Mouse (Mus musculus): Measurements from ENCODE around the gene Nrp1.

Gene Nrp1
- long read RNA-seq, experiment 1, transcript Nrp1-201 (17 exons, 3,597 nt) = major isoform, 9 of 31 reads
- long read RNA-seq, experiment 1, partial matches to known transcripts = 17 of 31 reads
- long read RNA-seq, experiment 1, other reads (novel, unspliced or antisense) = 5 of 31 reads
- long read RNA-seq, experiment 2, transcript Nrp1-201 (17 exons, 3,597 nt) = major isoform, 10 of 35 reads
- long read RNA-seq, experiment 2, partial matches to known transcripts = 19 of 35 reads
- long read RNA-seq, experiment 2, other reads (novel, unspliced or antisense) = 6 of 35 reads

DNA sequence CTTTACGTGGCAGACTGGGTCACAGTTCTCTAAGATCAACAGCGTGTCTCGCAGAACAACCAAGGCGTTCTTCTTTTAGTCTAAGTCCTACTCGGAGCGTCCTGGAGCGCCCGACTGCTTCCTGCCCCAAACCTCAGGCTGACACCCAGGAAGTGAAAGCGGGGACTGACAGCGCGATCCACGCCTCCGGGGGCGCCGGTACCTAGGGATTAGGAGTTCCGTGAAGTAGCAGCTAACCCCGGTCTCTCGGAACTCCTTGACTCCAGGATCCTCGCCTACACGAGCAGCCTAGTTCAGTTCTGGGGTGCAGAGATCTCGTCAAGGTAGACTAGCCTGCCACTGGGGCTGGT, at the start of gene Nrp1:
Nrp1 (plus strand) TSS at position 199 of the 350 bp plus-strand sequence.
- intact Hi-C loops (cut with DNase I) = loop anchor here (2.0 to 10.0 kb wide), 4 partner anchors 91 to 604 kb away; no protein-coding TSS in a partner anchor

DNA sequence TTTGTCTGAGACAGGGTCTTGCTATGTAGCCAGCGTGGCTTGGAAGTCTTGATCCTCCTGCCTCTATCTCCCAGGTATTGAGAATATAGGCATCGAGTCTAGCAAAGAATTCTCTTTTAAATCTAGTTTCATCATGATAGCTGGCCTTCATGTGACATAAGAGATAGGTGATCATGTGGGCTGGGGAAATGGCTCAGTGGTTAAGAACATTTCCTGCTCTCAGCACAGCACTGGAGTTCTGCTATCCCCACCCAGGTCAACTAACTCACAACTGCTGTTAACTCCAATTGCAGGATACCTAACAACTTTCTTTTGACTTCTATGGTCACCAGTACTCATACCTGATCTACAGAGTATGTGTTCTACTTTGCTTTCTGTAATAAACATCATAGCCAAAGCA, 37.6 kb upstream of the Nrp1 start:
- intact Hi-C loops (cut with DNase I) = no loop called here

DNA sequence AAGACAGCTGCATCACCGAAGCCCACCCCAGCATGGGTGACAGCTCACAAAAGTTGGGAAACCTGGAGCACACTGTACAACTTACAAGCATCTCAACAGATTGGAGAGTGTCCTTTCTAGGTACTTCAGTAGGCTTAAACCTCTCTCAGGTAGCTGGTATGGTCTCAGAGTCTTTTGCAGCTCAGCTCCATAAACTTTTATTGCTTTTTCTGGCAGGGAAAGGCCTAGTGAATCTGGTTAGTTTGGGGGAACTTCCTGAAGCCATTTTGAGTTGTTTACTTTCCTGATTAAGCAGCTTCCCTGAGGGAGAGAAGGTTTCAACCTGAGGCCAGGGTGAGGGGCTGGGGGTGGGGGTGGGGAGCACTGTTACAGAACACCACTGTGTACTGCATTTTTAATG, 31.1 kb upstream of the Nrp1 start:
- intact Hi-C loops (cut with DNase I) = no loop called here

DNA sequence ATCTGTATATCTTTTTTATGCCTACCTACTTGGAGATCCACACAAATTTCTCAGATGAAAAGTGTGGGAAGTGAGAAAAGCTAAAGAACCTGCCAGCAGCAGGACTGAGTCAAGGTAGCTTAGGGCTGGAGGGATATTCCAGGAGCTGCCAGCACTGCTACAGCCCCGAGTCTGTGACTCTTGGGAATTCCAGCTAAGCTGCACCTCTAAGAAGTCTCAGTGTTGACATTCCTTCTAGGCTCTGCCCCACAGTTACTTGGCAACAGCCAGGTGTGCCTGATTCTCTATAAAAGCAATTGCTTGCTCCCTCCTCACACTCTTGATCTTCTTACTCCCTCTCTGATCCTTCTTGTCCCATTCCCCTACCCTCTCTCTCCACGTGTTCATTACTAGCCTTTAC, 30.5 kb upstream of the Nrp1 start:
- intact Hi-C loops (cut with DNase I) = no loop called here

DNA sequence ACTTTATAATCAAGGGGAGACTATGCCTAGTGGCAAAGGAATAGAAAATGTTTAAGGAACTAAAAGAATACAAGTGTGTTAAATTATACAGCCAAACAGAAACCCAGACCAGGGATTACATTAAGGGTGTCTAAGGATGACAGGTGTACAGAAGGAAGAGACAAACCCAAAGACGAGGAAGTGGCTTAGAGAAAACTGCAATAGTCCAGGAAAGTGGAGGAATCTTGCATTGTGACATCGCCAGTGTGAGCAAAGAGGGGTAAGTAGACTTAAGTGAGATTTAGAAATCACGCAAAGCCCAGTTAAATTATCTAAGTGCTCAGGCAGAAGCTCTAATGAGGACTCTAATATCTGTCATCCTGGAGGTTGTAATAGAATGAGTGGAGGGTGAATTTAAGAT, 28.9 kb upstream of the Nrp1 start:
- intact Hi-C loops (cut with DNase I) = no loop called here

DNA sequence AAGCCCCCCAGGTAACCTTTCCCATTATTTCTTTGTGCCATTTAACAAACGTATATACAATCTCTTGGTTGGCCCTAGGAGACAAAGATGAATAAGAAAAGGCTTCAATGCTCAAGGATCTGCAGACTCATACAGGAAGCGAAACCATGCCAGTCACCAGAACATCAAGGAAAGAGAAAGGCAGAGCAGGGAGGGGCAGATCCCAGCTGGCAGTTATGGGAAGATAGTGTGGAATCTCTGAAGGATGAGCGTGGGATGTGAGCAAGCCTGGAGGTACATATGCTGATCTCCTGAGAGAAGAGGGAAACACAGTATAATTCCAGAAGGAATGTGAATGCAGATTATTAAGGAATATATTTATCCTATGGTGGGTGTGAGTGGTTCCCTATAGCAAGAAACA, 22.4 kb upstream of the Nrp1 start:
- intact Hi-C loops (cut with DNase I) = no loop called here

DNA sequence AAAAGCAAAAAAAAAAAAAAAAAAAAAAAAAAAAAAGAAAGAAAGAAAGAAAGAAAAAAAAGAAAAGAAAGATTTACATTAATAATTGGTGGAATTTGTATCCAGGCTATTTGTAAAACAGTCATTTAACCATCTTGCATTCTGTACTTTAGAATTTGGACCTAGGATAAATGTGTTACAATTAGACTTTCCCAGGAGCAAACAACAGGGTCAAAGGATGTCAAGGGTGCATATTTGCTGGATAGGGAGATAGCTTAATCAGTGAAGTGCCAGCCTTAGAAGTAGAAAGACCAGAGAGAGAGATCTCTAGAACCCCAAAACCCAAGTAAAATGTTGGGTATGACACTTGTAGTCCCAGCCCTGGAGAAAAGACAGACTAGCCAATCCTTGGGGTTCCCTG, 19.5 kb upstream of the Nrp1 start:
- intact Hi-C loops (cut with DNase I) = no loop called here

DNA sequence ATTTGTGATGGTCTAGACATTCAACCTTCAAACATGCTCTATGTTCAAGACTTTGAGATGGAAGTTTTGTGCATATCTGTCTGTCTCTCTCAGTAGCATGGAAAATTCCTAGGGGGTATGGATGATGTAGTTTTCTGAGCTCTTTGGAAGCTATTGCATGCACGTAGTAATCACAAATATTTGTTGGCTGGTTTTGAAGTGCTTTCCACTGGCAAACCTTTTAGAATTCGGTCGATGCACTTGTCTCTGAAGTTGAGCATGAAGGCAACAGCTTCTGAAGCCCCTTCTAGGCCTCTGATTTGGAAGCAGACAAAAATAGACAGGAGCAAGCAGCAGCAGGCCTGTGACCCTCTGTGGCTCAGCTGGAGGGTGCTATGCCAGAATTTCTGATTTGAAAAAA, 18.9 kb upstream of the Nrp1 start:
- intact Hi-C loops (cut with DNase I) = no loop called here

DNA sequence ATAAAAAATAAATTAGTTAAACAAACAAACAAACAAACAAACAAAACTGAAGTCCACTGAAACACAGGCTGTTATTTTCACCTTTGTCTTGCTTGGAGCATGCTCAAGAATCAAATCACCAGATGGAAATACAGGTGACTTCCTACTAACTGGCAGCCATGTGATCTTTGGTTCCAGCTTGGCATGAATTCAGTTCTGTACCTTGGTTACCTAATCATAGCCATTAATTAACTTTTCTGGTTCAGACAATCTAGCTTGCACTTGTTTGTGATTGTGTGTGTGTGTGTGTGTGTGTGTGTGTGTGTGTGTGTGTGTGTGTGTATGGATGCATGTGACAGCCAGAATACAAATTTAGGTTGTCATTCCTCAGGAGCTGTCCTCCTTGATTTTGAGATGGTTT, 8.0 kb upstream of the Nrp1 start:
- intact Hi-C loops (cut with DNase I) = loop anchor here (10.0 kb wide), 1 partner anchor 596 kb away; no protein-coding TSS in a partner anchor

DNA sequence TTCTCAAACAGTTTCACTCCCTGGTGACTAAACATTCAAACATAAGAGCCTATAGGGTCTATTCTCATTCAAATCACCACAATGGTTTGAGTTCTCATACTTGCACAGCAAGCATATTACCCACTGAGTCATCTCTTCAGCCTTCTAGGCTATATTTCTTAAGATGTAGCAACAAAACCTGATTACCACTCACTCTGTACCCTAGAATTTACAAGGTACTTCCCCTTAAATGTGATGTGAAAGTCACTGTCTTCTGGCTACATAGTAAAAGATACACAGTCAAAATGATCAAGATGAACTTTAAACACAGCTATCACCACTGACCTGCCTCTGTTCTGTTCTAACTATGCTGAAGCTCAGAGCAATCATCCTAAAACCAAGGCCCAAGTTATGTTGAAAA, 7.2 kb upstream of the Nrp1 start:
- intact Hi-C loops (cut with DNase I) = loop anchor here (10.0 kb wide), 1 partner anchor 596 kb away; no protein-coding TSS in a partner anchor

DNA sequence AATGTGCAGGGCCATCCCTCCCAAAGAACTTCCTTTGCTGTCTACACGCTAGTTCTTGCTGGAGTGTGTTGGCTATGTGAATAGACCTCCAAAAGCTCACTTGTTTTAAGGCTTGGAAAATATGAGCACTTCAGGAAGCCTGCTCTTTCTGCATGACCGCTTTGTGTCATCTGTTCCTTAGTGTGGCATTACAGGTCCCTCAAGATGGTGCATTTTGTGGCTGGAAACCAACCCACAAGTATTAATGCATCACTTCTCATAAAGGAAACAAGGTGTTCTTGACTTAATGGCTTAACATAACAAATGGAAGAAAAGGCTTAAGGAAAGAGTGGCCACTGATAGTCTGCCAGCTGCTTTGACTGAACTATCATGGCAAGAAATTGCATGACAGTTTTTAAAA, 5.6 kb upstream of the Nrp1 start:
- intact Hi-C loops (cut with DNase I) = loop anchor here (10.0 kb wide), 1 partner anchor 598 kb away; no protein-coding TSS in a partner anchor

DNA sequence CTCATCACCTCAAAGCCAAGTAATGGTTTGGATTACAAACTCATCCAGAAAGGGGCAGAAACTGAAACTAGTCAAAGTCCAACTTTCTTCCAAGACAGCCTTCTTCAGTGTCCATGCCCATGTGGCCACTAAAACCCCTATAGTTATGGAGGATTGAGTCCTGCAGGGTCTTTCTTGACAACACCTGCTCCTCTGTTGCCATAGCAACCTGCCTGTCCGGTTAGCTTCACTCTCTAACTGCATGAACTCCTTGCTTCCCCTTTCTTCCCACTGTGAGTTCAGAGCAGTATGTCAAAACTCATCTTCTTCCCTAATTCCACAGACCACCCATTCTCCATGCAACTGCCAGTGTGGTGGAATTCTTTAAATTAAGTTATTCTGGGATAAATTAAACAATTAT, 4.4 kb upstream of the Nrp1 start:
- intact Hi-C loops (cut with DNase I) = loop anchor here (10.0 kb wide), 1 partner anchor 599 kb away; no protein-coding TSS in a partner anchor

DNA sequence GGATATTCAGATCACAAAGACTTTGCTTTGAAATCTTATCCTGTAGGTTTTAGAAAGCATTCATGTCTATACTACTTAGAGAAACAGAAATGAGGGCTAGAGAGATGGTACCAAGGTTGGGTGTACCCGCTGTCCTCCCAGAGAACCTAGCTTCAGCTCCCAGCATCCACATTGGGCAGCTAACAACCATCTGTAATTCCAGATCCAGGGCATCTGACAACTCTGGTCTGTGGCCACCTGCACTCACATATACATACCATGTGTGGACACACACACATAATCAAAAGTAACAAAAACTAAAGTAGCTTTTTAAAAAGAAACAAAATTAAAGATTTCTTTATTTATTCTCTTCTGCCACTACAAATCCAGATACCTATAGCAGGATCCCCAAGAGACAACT, 3.3 kb upstream of the Nrp1 start:
- intact Hi-C loops (cut with DNase I) = loop anchor here (5.0 to 10.0 kb wide), 3 partner anchors 88 to 600 kb away; no protein-coding TSS in a partner anchor

DNA sequence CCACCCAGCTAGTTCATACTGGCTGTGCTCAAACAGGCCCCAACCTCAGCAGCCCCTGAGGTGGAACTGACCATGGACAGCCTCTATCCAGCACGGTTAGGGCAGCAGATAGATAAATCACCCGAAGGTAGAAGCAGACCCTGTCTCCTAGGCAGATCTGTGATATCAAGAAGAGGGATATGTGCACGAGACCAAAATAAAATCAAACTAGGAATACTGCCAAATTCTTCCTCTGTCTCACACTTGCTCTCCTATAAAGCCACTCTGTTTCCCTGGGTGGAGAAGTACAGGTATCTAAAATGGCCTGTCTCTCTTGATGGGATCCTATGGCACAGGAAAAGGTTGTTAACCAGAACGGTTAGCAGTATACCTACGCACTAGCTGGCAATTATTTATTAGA, 2.2 kb upstream of the Nrp1 start:
- intact Hi-C loops (cut with DNase I) = loop anchor here (5.0 to 10.0 kb wide), 3 partner anchors 89 to 601 kb away; no protein-coding TSS in a partner anchor

DNA sequence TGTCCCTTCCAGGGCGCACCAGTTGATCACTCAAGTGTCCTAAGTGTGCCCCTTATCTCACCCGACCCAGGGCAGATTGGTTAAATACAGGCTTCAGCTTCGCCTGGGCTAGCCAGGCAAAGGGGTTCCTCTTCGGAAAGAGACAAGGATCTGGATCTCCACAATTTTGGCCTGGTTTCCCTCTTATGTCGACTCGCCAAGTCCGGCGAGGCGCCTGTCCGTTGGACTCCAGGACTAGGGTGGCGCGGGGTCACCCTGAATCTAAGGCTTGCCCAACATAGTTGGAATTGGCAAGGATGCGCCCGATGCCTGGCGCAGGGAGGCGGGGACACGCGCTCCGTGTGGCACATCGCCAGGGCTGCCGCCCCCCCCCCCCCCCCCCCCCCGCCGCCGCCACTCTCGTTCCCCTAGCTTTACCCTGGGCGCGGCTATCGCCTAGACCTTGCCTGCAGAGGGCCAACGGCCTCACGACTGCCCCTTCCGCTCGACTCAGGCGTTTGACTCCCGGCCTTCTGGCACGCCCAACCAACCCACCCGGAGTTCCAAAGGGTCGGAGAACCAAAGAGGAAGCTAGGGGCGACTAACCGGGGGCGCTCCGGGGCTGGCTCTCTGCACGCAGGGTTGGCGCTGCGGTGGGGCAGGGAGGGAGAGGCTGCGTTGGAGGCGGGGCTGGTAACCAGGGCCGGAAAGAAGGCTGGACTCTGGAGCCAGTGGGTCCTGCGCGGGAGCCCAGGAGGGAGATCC, 1.4 kb upstream of the Nrp1 start:
- intact Hi-C loops (cut with DNase I) = loop anchor here (5.0 to 10.0 kb wide), 3 partner anchors 90 to 602 kb away; no protein-coding TSS in a partner anchor

DNA sequence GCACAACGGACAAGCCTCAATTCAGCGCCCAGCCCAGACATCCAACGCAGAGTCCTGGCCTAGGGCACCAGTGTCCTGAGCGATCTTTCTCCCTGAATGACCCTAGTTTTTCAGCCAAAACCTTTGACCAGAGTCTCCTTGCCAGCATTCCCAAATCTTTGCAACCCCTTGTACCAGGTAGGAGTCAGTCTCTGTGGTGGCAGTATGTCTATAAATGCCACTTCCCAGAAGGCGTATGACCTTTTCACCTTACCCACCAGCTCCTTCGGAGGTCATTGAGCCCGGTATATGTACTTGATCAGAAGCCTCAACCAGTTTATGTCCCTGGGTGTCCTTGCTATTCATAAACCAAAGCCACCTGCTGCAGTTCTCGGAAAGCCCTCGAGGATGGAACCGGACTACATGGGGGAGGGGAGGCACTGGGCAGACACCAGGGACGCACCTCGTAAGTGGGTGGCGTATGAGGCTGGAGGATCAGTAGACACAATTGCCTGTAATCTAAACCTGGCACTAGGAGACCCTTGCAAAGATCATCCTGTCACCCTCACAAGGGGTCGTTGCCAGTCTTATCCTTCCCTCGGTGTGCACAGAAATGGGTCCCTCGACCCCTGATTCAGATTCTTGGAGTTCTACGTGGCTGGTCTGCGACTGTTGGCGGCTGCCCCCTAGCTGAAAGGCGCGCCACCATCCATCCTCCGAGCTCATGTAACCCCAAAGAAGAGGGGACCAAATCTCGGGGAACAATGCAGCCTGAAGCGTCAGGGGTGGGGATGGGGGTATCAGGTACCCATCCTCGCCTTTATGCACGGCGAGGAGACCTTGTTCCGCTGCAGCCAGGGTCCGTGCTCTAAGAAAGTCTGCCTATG, 631 bp upstream of the Nrp1 start:
- intact Hi-C loops (cut with DNase I) = loop anchor here (2.0 to 10.0 kb wide), 4 partner anchors 90 to 603 kb away; no protein-coding TSS in a partner anchor

DNA sequence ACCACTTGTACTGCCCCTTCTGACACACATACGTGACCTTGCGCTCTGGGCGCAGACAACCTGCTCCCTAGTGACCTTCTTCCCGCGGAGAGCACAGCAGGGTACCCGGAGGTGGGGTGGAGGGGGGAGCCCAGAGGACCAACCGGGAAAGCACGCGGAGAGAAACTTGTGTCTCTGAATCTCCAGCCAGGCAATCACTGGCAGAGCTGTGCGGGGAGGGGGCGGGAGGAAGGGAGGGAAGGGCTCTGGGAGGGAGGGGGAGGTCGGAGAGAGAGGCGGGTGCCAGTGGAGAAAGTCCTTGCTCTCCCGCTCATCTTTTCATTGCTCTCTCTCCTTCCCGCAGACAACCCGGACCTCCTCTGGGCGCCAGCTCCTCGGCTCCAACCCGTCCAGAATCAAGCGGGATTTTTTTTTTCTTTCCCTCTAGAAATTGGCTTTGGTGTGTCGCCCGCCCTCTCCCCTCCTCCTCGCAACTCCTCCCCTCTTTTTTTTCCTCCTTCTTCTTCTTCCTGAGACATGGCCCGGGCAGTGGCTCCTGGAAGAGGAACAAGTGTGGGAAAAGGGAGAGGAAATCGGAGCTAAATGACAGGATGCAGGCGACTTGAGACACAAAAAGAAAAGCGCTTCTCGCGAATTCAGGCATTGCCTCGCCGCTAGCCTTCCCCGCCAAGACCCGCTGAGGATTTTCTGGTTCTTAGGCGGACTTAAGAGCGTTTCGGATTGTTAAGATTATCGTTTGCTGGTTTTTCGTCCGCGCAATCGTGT, 534 bp downstream of the Nrp1 start:
- intact Hi-C loops (cut with DNase I) = loop anchor here (2.0 to 10.0 kb wide), 4 partner anchors 92 to 604 kb away; no protein-coding TSS in a partner anchor

DNA sequence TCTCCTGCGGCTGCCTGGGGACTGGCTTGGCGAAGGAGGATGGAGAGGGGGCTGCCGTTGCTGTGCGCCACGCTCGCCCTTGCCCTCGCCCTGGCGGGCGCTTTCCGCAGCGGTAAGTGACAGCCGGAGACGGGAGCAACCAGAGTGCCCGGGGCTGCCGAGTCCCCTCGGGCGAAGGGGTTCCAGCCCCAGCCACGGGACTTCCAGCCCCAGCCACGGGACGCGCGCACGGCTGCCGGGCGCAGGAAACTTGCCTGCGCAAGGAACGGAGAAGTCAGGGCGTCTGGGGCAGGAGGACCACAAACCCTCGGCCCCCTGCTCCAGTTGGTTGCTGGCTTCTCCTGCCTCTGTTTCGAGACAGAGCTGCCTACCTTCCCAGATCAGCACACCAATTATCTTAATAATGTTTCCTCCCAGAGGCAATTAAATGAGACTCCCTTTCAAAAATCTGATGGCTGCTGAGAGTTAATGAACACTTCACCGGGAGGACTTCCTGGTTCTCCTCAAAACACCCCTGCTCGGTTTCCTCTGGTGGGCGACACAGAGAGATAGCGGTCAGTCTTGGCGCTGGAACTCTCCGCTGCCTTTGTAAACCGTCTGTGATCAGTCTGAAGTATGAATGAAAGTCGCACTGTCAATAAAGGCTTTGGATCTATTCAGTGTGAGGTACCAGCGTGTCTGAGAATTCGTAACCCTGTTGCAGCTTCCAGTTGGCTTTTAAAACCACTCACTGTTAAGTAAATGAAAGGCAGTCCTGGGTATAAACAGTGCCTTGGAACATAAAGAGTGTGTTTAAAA, 1.3 kb downstream of the Nrp1 start:
- intact Hi-C loops (cut with DNase I) = loop anchor here (2.0 to 10.0 kb wide), 6 partner anchors 92 to 1172 kb away; no protein-coding TSS in a partner anchor

DNA sequence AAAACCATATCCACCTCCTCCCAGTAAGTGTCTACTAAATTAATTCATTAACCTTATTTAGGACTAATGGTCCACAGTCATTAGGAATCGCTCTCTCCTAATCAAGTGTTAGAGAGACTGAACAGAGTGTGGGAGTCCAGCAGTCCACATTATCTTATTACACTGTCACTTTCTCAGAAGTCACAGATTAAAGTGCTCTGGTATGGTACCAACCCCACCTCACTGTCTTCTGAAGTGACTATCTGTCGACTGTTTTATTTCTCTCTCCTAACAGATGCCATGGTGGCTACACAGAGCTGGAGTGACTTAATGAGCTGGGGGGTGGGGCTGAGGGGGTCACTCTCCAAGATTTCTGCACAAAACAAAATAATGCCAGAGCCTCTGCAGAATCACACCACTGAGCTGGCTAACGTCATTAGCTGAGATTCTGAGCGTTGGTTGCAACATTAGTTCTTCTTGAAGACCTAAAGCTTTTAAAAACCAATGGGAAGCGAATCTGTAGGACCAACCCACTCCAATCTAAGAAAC, 3.0 kb downstream of the Nrp1 start:
- intact Hi-C loops (cut with DNase I) = loop anchor here (5.0 kb wide), 2 partner anchors 1029 to 1174 kb away; no protein-coding TSS in a partner anchor

Data from adrenal gland (tissue).